Mouse (Mus musculus) liver, postnatal 0 days (tissue): ENCODE measurements at regions not wholly inside any gene's neighbourhood (a gene's known extent, or its start where the extent isn't known, plus 50 kb on each side); places are given as distances from the start of the nearest gene placed in this dataset.

Source experiments
- CTCF ChIP-seq: sonication (generic); IDR thresholded peaks from 2 replicates; pipeline ENCODE4 v1.5.1; 2016; ENCODE audit warnings: antibody characterized with exemption, low read depth
- EP300 ChIP-seq: IDR thresholded peaks from 2 replicates; pipeline ENCODE4 v1.6.1; 2016; ENCODE audit warnings: antibody characterized with exemption, low read depth, mild to moderate bottlenecking

GRCm38 (mm10) chr12:9224971-9225370 lies 195.2 kb downstream of the Ttc32 start:
- TF ChIP-seq CTCF (no peak), EP300 (no peak)
